Mouse (Mus musculus) liver, embryonic 11.5 days (tissue): Measurements from ENCODE around the gene Gm45618. TPM values are rescaled to one million over a fixed set of nuclear protein-coding genes. Genes with fewer than 3 reads are reported as not detected.

Experiments
- ATAC-seq: fragments of 200-750 bp; cut with Nextera tagmentation; replicated peaks from 2 replicates; pipeline ENCODE4 v1.8.0; 2017; ENCODE audit warnings: moderate number of reproducible peaks, mild to moderate bottlenecking, moderate TSS enrichment, moderate library complexity; ENCODE audit not compliant: low FRiP score
- DNase-seq: peaks from one replicate; pipeline ENCODE4 v3.0.0-alpha.2; 2017; ENCODE audit warnings: low spot score
- H3K27ac ChIP-seq: fragments of 300-500 bp; sonication (generic); 2 replicates; pipeline ENCODE4 v1.5.1; 2014; ENCODE audit warnings: mild to moderate bottlenecking, low read depth, low read length, control low read depth
- H3K27me3 ChIP-seq: fragments of 300-500 bp; sonication (generic); replicated peaks from 2 replicates; pipeline ENCODE4 v1.6.1; 2014; ENCODE audit warnings: low read length, mixed read lengths; ENCODE audit not compliant: control insufficient read depth, insufficient read depth
- H3K36me3 ChIP-seq: fragments of 300-500 bp; sonication (generic); 2 replicates; pipeline ENCODE4 v1.6.1; 2014; ENCODE audit warnings: mild to moderate bottlenecking, low read length, moderate library complexity, mixed read lengths; ENCODE audit not compliant: control insufficient read depth, insufficient read depth
- H3K4me1 ChIP-seq: fragments of 300-500 bp; sonication (generic); replicated peaks from 2 replicates; pipeline ENCODE4 v1.6.1; 2014; ENCODE audit warnings: low read length, mixed read lengths; ENCODE audit not compliant: control insufficient read depth, insufficient read depth
- H3K4me2 ChIP-seq: fragments of 300-500 bp; sonication (generic); 2 replicates; pipeline ENCODE4 v1.6.1; 2014; ENCODE audit warnings: mild to moderate bottlenecking, control low read depth, moderate library complexity
- H3K4me3 ChIP-seq: fragments of 300-500 bp; sonication (generic); 2 replicates; pipeline ENCODE4 v1.5.1; 2014; ENCODE audit warnings: low read depth, low read length, control low read depth
- H3K9ac ChIP-seq: fragments of 300-500 bp; sonication (generic); 2 replicates; pipeline ENCODE4 v1.6.1; 2014; ENCODE audit warnings: low read depth, low read length, control low read depth
- H3K9me3 ChIP-seq: fragments of 300-500 bp; sonication (generic); 2 replicates; pipeline ENCODE4 v1.6.1; 2016; ENCODE audit warnings: low read length, inconsistent platforms, mixed read lengths; ENCODE audit not compliant: control insufficient read depth
- WGBS: fragments of 180-500 bp; shearing (Covaris S2); extraction: QIAGEN DNeasy Blood & Tissue Kit; methylation state at CpG from one replicate; pipeline ENCODE4 v1.1.7; 2014; 5-methylcytosine and 5-hydroxymethylcytosine counted together
- polyA plus RNA-seq: library from polyadenylated mRNA; unstranded; fragments of >200 nt; fragmentation: Nextera tagmentation; extraction: Ambion mirVana; gene quantifications from 2 replicates; pipeline ENCODE4 v1.2.1, GENCODE M21; 2014

Gm45618 gene
- polyA plus RNA-seq, 1 experiment from 2014 or later, result not detected

- no peak for ATAC-seq
- Histone ChIP-seq H3K9ac (no peak overlapping the region), H3K4me3 (no peak overlapping the region), H3K4me1 (no peaks in the 10 kb centered on the region), H3K27ac (no peak overlapping the region), H3K36me3 (no peaks in the 10 kb centered on the region), H3K4me2 (no peak overlapping the region), H3K9me3 (no peaks in the 10 kb centered on the region), H3K27me3 (no peaks in the 10 kb centered on the region)
- DNase-seq, result no peak
- WGBS, result 41% methylated on average over 5 of the region's 5 CpGs
Observed at GRCm38 (mm10) chr7:142104747-142105146, 15.8 kb downstream of the Gm45618 start.

DNA sequence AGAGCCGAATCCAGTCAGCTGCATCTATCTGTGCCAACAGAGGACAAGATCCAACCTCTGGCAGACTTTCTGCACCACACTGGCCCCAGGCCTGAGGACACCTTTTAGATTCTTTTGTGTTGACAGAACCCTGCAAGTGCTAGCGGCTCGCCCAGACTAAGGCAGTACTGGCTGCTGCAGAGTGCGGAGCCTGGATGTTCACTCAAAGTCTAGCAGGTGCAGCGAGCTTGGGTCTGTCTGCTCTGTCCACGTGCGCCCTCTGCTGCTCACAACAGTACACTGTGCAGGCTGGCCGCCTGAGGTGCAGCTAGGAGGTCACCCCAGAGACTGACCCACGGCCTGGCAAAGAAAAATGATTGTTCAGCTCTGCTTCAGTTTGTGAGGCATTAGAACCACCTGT is 22.8 kb downstream of the Gm45618 start:
- H3K27me3 ChIP-seq, result peaks cover 55% of the 10 kb centered on the region
- H3K9me3 ChIP-seq, result no peaks in the 10 kb centered on the region
- H3K27ac ChIP-seq, result no peak overlapping the region
- peak; percentile 59 for ATAC-seq
- peaks cover 15% of the 10 kb centered on the region; the same call in 1 of the 2 replicates for H3K4me1 ChIP-seq
- H3K4me3 ChIP-seq, result no peak overlapping the region
- H3K4me2 ChIP-seq, result no peak overlapping the region
- H3K36me3 ChIP-seq, result no peaks in the 10 kb centered on the region
- WGBS, result 11% methylated on average over 9 of the region's 9 CpGs
- peak; percentile 73 for DNase-seq
- H3K9ac ChIP-seq, result no peak overlapping the region

DNA sequence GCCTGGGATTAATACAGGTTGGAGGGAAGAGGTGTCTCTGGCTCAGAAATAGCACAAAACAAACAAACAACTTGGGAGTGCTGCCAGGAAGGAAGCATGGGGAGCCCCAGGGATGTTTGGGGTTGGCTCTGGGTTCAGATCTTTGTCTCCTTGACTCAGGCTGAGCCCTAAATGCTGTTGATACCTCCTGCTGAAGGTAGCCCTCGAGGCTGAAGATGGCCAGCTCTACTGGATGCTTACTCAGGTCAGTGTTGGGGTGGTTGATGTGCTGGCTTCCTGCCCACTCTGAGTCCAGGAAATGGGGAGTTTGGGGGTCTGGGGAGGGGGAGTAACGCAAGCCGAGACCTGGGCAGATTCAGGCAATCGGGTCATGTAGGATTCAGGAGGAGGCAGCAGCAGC is 23.8 kb downstream of the Gm45618 start:
- Histone ChIP-seq H3K9me3 (no peaks in the 10 kb centered on the region), H3K4me1 (peaks cover 15% of the 10 kb centered on the region; the same call in 1 of the 2 replicates), H3K4me2 (no peak overlapping the region), H3K9ac (no peak overlapping the region), H3K27me3 (peaks cover 66% of the 10 kb centered on the region), H3K27ac (no peak overlapping the region), H3K4me3 (no peak overlapping the region), H3K36me3 (no peaks in the 10 kb centered on the region)
- DNase-seq, result no peak
- WGBS, result 81% methylated on average over 4 of the region's 4 CpGs
- ATAC-seq, result no peak

GRCm38 (mm10) chr7:142095183-142095931 is 25.2 kb downstream of the Gm45618 start, which contains the start of gene Dusp8:
Gene Dusp8 (minus strand): TSS chr7:142095843.
- peak within 1 kb of the TSS; percentile 30; the same call in 1 of the 2 replicates for H3K27ac ChIP-seq
- H3K27me3 ChIP-seq, result peaks cover 79% of the 10 kb centered on the region
- H3K9ac ChIP-seq, result peak within 1 kb of the TSS; percentile 69
- ATAC-seq, result peak; percentile 82
- peak within 1 kb of the TSS; percentile 88 for H3K4me2 ChIP-seq
- peak within 1 kb of the TSS; percentile 68 for H3K4me3 ChIP-seq
- H3K9me3 ChIP-seq, result no peaks in the 10 kb centered on the region
- peak; percentile 85 for DNase-seq
- peaks cover 15% of the 10 kb centered on the region; the same call in 1 of the 2 replicates for H3K4me1 ChIP-seq
- no peaks in the 10 kb centered on the region for H3K36me3 ChIP-seq
- WGBS, result 1% methylated on average over 59 of the region's 63 CpGs

- Histone ChIP-seq H3K27ac (peak overlapping the region; percentile 30; the same call in 1 of the 2 replicates), H3K36me3 (no peaks in the 10 kb centered on the region)
- WGBS, result under 1% methylated on average over 85 of the region's 89 CpGs
Observed at GRCm38 (mm10) chr7:142094301-142095143, 26.0 kb downstream of the Gm45618 start.

DNA sequence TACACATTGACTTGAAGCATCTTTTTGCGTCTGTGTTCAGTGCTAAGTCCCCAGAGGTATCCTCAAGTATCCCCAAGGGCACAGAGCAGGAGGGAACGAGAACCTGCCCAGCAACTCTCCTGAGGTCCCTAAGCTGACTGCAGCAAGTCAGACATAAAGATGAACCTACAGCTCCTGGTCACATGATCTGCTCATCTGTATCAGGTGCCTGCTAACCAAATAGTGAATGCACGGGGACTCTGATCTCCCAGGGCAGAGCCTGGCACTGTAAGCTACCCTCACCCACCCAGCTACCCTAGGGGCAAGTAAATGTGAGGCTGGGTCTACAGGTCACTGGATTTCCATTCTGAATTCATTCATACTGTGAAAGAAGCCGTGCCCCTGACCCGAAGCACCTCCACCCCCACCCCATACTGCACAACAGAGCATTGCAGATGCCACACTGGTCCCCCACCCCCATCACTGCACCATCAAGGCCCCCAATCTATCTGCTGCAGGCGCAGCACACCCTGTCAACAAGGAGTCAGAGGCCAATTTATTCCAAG is 26.8 kb downstream of the Gm45618 start:
- H3K4me1 ChIP-seq, result peaks cover 27% of the 10 kb centered on the region
- 0 out of 2 replicates have a peak, but pooled peaks have one; percentile 15 for ATAC-seq
- WGBS, result 29% methylated on average over 6 of the region's 6 CpGs
- peaks cover 94% of the 10 kb centered on the region for H3K27me3 ChIP-seq
- H3K36me3 ChIP-seq, result no peaks in the 10 kb centered on the region
- H3K27ac ChIP-seq, result no peak overlapping the region
- peak overlapping the region; percentile 69 for H3K9ac ChIP-seq
- peak overlapping the region; percentile 88 for H3K4me2 ChIP-seq
- H3K4me3 ChIP-seq, result peak overlapping the region; percentile 68
- H3K9me3 ChIP-seq, result no peaks in the 10 kb centered on the region
- DNase-seq, result no peak

More at GRCm38 (mm10) chr7:142094301-142095143, 26.0 kb downstream of the Gm45618 start:
- peak; percentile 44 for ATAC-seq
- Histone ChIP-seq H3K27me3 (peaks cover 87% of the 10 kb centered on the region), H3K9me3 (no peaks in the 10 kb centered on the region), H3K4me1 (peaks cover 22% of the 10 kb centered on the region), H3K4me3 (peak overlapping the region; percentile 68), H3K4me2 (peak overlapping the region; percentile 88), H3K9ac (peak overlapping the region; percentile 69)
- DNase-seq, result no peak

- H3K9me3 ChIP-seq, result no peaks in the 10 kb centered on the region
- H3K36me3 ChIP-seq, result no peaks in the 10 kb centered on the region
- no peak overlapping the region for H3K4me3 ChIP-seq
- H3K4me1 ChIP-seq, result peaks cover 35% of the 10 kb centered on the region
- no peak overlapping the region for H3K27ac ChIP-seq
- DNase-seq, result no peak
- H3K27me3 ChIP-seq, result peaks cover 96% of the 10 kb centered on the region
- H3K9ac ChIP-seq, result no peak overlapping the region
- H3K4me2 ChIP-seq, result no peak overlapping the region
- WGBS, result 52% methylated on average over 1 of the region's 1 CpGs
- ATAC-seq, result no peak
Observed at GRCm38 (mm10) chr7:142092991-142093390, 27.5 kb downstream of the Gm45618 start.

- Histone ChIP-seq H3K9me3 (no peaks in the 10 kb centered on the region), H3K4me2 (no peak overlapping the region), H3K4me1 (peaks cover 42% of the 10 kb centered on the region), H3K27ac (no peak overlapping the region), H3K36me3 (no peaks in the 10 kb centered on the region), H3K9ac (no peak overlapping the region), H3K27me3 (peaks cover 86% of the 10 kb centered on the region), H3K4me3 (no peak overlapping the region)
- WGBS, result 14% methylated on average over 4 of the region's 4 CpGs
- DNase-seq (no peak), ATAC-seq (no peak)
Observed at GRCm38 (mm10) chr7:142091848-142092247, 28.7 kb downstream of the Gm45618 start.
